Mouse (Mus musculus) stomach, embryonic 14.5 days (tissue): ENCODE data around the gene Retreg1. TPM values are rescaled to one million over a fixed set of nuclear protein-coding genes. Genes with fewer than 3 reads are reported as not detected.

Experiments
- ATAC-seq: fragments of 200-750 bp; cut with Nextera tagmentation; 2 replicates; pipeline ENCODE4 v1.8.0; 2017; ENCODE audit warnings: low read depth, moderate TSS enrichment; ENCODE audit not compliant: insufficient number of reproducible peaks, insufficient read depth, low FRiP score
- H3K27ac ChIP-seq: fragments of 300-500 bp; sonication (generic); 2 replicates; pipeline ENCODE4 v1.5.1; 2014; ENCODE audit warnings: mild to moderate bottlenecking, low read length, moderate library complexity, mixed read lengths
- H3K27me3 ChIP-seq: fragments of 300-500 bp; sonication (generic); 2 replicates; pipeline ENCODE4 v1.6.1; 2014; ENCODE audit warnings: low read length, control low read depth, mixed read lengths; ENCODE audit not compliant: control insufficient read depth, insufficient read depth
- H3K36me3 ChIP-seq: fragments of 300-500 bp; sonication (generic); 2 replicates; pipeline ENCODE4 v1.6.1; 2014; ENCODE audit warnings: mild to moderate bottlenecking, control low read depth, low read length, moderate library complexity, mixed read lengths; ENCODE audit not compliant: control insufficient read depth, insufficient read depth
- H3K4me1 ChIP-seq: fragments of 300-500 bp; sonication (generic); 2 replicates; pipeline ENCODE4 v1.6.1; 2014; ENCODE audit warnings: low read length, control low read depth, mixed read lengths; ENCODE audit not compliant: control insufficient read depth, insufficient read depth
- H3K4me2 ChIP-seq: fragments of 300-500 bp; sonication (generic); replicated peaks from 2 replicates; pipeline ENCODE4 v1.6.1; 2014; ENCODE audit warnings: low read depth, low read length, control low read depth
- H3K4me3 ChIP-seq: fragments of 300-500 bp; sonication (generic); 2 replicates; pipeline ENCODE4 v1.5.1; 2014; ENCODE audit warnings: low read depth, low read length, control low read depth
- H3K9ac ChIP-seq: fragments of 300-500 bp; sonication (generic); replicated peaks from 2 replicates; pipeline ENCODE4 v1.6.1; 2014; ENCODE audit warnings: low read depth, mild to moderate bottlenecking, control low read depth, low read length, moderate library complexity, mixed read lengths
- H3K9me3 ChIP-seq: fragments of 300-500 bp; sonication (generic); 2 replicates; pipeline ENCODE4 v1.6.1; 2016; ENCODE audit warnings: low read depth, low read length, control low read depth; ENCODE audit not compliant: control insufficient read depth
- WGBS: fragments of 180-500 bp; shearing (Covaris S2); extraction: QIAGEN DNeasy Blood & Tissue Kit; methylation state at CpG from one replicate; pipeline ENCODE4 v1.1.7; 2014; 5-methylcytosine and 5-hydroxymethylcytosine counted together
- polyA plus RNA-seq: library from polyadenylated mRNA; unstranded; fragments of >200 nt; fragmentation: Nextera tagmentation; extraction: Ambion mirVana; gene quantifications from 2 replicates; pipeline ENCODE4 v1.2.1, GENCODE M21; 2014

Gene Retreg1
- polyA plus RNA-seq, 1 experiment from 2014 or later, result 16.9 TPM

DNA sequence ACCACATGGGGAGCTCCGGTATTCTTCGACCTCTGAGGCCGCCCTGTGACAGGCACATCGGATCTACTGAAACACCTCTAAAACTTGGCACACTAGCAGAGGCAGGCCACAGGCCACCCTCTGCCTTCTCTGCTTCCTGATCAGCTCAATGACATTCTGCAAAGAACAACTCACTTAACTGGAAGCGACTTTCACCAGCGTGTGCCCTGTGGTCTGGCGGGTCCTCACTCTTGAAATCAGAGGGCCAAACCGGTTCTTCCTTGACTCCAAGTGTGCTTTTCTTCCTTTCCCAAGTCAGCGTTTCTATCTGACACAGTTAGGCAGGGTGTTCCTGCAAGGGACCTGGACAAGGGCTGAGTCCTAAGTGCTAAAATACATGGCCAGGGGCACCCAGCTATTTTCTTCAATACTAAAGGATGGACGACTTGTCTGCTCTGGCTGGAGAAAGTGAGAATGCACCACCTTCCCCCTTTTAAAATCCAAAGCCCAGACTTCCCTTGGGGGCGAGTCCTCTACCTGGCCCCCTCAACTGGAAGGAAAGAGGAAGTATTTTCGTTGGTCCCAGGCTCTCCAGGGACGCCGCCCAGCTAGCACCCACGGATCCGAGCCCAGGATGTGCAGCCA is 406 bp upstream of the Retreg1 start:
- Histone ChIP-seq H3K9me3 (peaks cover under 1% of the 10 kb centered on the region; the same call in 1 of the 2 replicates), H3K27ac (no peak overlapping the region), H3K36me3 (no peaks in the 10 kb centered on the region), H3K4me2 (peak overlapping the region; percentile 86), H3K4me3 (peak overlapping the region; percentile 68), H3K4me1 (no peaks in the 10 kb centered on the region), H3K27me3 (peaks cover 4% of the 10 kb centered on the region; the same call in 1 of the 2 replicates), H3K9ac (no peak overlapping the region; the same call in 1 of the 2 replicates)
- 12% methylated on average over 16 of the region's 16 CpGs for WGBS
- ATAC-seq, result peak; percentile 24; the same call in 1 of the 2 replicates

DNA sequence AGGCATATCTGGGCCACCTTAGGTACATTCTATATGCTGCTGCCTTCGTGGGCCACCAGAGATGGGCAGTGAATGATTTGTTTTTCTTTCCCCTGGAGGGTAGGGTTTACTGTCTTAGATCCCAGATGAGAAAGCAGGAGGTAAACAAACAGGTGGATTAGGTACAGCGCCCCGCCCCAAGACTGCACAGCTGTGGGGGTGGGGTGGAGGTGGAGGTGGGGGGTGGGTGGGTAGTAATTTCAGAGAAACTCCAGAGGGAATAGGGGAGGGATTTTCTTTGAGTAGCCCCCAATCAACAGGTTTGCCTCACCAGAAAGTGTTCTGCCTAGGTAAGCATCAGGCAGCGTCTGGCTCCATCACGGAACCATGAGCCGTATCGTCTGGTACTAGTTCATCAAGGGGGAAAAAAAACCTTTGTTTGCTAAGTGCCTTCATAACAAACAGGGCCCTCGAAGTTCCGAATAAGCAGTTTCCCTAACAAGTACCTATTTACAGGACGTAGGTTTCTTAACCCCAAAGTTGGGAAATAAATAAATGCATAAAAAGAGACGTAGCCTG is 1.1 kb downstream of the Retreg1 start:
- H3K4me1 ChIP-seq, result no peaks in the 10 kb centered on the region
- peak overlapping the region; percentile 86 for H3K4me2 ChIP-seq
- 17% methylated on average over 11 of the region's 11 CpGs for WGBS
- H3K27me3 ChIP-seq, result peaks cover 4% of the 10 kb centered on the region; the same call in 1 of the 2 replicates
- H3K36me3 ChIP-seq, result no peaks in the 10 kb centered on the region
- no peak overlapping the region for H3K27ac ChIP-seq
- peak overlapping the region; percentile 68 for H3K4me3 ChIP-seq
- no peaks in the 10 kb centered on the region for H3K9me3 ChIP-seq
- no peak for ATAC-seq
- no peak overlapping the region for H3K9ac ChIP-seq

DNA sequence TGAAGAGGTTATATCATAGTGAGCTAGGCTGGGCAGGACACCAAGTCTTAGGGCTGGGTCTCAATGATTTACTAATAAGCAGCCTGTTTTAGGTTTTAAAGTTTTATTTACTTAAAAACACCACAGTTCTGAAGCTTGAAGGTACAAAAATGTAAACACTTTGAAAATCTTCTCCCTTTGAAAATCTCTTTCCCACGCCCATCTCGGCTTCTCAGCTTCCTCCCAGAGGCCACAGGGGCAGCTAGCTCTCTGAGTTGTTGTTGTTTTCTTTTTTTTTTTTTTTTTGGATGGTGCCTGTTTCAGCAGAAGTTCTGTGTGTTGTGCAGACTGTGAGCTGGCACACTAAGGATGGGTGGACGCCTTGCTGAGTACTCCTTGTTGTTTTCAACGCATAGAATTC is 1.8 kb downstream of the Retreg1 start:
- WGBS, result 48% methylated on average over 4 of the region's 4 CpGs
- no peak overlapping the region for H3K4me3 ChIP-seq
- no peaks in the 10 kb centered on the region for H3K9me3 ChIP-seq
- H3K27me3 ChIP-seq, result peaks cover 4% of the 10 kb centered on the region; the same call in 1 of the 2 replicates
- no peak overlapping the region for H3K27ac ChIP-seq
- H3K36me3 ChIP-seq, result no peaks in the 10 kb centered on the region
- no peaks in the 10 kb centered on the region for H3K4me1 ChIP-seq
- ATAC-seq, result no peak
- 0 out of 2 replicates have a peak overlapping the region, but pooled peaks have one; percentile 86 for H3K4me2 ChIP-seq
- no peak overlapping the region for H3K9ac ChIP-seq

DNA sequence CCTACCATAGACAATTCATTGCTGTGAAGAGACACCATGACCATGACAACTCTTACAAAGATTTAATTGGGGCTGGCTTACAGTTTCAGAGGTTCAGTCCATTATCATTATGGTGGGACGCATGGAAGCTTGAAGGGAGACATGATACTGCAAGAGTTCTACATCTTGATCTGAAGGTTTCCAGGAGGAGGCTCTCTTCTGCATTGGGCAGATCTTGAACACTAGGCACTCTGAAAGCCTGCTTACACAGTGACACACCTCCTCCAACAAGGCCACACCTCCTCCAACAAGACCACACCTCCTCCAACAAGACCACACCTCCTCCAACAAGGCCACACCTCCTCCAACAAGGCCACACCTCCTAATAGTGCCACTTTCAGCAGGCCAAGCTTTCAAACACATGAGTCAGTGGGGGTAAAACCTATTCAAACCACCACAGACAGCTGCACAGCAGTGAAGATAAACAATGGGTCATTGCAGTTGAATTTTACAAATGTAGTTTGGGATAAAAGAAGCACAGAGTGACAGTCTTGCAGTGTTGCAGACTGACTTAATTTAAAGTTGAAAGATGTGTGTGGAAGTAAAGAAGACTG is 4.7 kb downstream of the Retreg1 start:
- Histone ChIP-seq H3K4me1 (no peaks in the 10 kb centered on the region), H3K27ac (no peak overlapping the region), H3K4me3 (no peak overlapping the region), H3K9ac (no peak overlapping the region), H3K9me3 (no peaks in the 10 kb centered on the region), H3K27me3 (peaks cover 4% of the 10 kb centered on the region; the same call in 1 of the 2 replicates), H3K4me2 (no peak overlapping the region), H3K36me3 (no peaks in the 10 kb centered on the region)
- ATAC-seq, result no peak
- WGBS, result 94% methylated on average over 1 of the region's 1 CpGs

DNA sequence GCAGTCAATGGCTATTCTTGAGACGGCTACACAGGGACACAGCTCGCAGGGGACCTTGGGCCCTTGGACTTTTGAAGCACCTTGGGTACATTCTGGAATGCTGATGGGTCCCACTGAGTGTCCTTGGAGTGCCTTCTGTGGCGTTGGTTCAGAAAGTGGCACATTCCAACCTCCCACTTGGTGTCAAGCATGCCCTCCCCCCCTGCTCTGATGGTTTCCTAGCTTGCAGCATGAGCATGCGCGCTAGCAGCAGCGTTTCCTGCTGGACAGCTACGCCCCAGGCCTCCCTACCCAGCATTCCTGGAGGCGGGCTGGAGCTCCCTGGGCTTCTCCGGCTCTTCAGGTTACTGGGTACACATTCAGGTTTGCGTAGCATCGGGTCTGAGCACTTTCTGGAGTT is 7.6 kb downstream of the Retreg1 start:
- Histone ChIP-seq H3K4me1 (no peaks in the 10 kb centered on the region), H3K27me3 (no peaks in the 10 kb centered on the region), H3K27ac (no peak overlapping the region), H3K4me3 (no peak overlapping the region), H3K4me2 (no peak overlapping the region), H3K9me3 (no peaks in the 10 kb centered on the region), H3K36me3 (no peaks in the 10 kb centered on the region), H3K9ac (no peak overlapping the region)
- ATAC-seq, result no peak
- 64% methylated on average over 11 of the region's 11 CpGs for whole genome bisulfite sequencing

DNA sequence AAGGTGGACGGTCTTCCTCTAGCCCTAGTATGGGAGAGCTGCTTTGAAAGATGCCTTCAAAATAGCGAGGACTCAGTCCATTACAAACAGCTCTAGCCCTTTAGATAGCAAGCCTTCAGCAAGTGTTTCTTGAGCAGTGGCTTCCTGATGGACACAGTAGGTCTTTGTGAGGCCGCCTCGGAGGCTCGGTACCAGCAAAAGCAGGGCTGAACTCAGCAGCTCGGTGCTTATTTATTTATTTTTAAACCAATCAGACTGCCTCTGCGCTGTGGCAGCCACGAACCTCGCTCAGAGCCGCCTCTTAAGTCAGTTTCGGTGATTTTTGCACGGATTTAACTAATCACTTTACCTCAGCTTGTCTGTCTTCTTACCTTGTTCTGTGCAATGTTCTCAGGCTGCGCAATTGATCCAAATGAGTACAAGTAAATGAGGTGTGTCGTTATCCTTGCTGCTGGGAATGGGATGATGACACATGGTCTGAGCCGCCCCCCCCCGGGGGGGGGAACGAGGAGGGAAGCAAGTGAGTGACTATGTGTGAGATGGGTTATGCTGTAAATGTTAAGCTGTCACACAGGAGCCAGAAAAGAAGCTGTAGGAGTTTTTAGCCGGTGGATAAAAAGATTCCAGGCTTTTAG is 11.4 kb downstream of the Retreg1 start:
- Histone ChIP-seq H3K4me3 (no peak overlapping the region), H3K4me2 (no peak overlapping the region), H3K27ac (no peak overlapping the region), H3K27me3 (no peaks in the 10 kb centered on the region), H3K4me1 (0 out of 2 replicates have a peak, but pooled peaks cover 2% of the 10 kb centered on the region), H3K9ac (no peak overlapping the region), H3K9me3 (no peaks in the 10 kb centered on the region), H3K36me3 (no peaks in the 10 kb centered on the region)
- 65% methylated on average over 18 of the region's 18 CpGs for WGBS
- ATAC-seq, result no peak

- Histone ChIP-seq H3K9me3 (no peaks in the 10 kb centered on the region), H3K9ac (no peak overlapping the region), H3K27me3 (no peaks in the 10 kb centered on the region), H3K27ac (no peak overlapping the region), H3K4me3 (no peak overlapping the region), H3K36me3 (no peaks in the 10 kb centered on the region), H3K4me1 (0 out of 2 replicates have a peak, but pooled peaks cover 2% of the 10 kb centered on the region), H3K4me2 (no peak overlapping the region)
- 50% methylated on average over 12 of the region's 12 CpGs for WGBS
- 0 out of 2 replicates have a peak, but pooled peaks have one; percentile 33 for ATAC-seq
Observed at GRCm38 (mm10) chr15:25858611-25859058, 15.7 kb downstream of the Retreg1 start.

DNA sequence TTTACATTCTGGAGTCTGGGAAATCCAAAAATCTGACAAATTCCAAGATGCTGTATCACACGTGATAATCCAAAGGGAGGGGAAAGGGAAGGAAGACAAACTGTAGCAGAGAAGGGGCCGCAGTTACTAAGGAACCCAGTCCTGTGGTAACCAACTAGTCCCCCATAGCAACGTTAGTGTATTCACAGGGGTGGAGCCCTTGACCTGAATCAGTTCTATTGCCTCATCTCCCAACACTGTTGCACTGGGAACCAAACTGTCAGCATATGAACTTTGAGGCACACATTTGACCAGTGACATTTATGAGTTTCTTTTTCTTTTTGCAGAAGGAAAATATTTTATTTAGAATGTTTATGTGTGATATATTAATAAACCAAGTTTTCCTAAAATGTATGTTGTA is 16.5 kb downstream of the Retreg1 start:
- WGBS, result 56% methylated on average over 3 of the region's 3 CpGs
- no peak for ATAC-seq
- Histone ChIP-seq H3K9ac (no peak overlapping the region), H3K9me3 (no peaks in the 10 kb centered on the region), H3K36me3 (no peaks in the 10 kb centered on the region), H3K27ac (no peak overlapping the region), H3K4me3 (no peak overlapping the region), H3K27me3 (no peaks in the 10 kb centered on the region), H3K4me1 (0 out of 2 replicates have a peak, but pooled peaks cover 2% of the 10 kb centered on the region), H3K4me2 (no peak overlapping the region)
